Mouse (Mus musculus): ENCODE measurements at regions not wholly inside any gene's neighbourhood (a gene's known extent, or its start where the extent isn't known, plus 50 kb on each side); places are given as distances from the start of the nearest gene placed in this dataset.

DNA sequence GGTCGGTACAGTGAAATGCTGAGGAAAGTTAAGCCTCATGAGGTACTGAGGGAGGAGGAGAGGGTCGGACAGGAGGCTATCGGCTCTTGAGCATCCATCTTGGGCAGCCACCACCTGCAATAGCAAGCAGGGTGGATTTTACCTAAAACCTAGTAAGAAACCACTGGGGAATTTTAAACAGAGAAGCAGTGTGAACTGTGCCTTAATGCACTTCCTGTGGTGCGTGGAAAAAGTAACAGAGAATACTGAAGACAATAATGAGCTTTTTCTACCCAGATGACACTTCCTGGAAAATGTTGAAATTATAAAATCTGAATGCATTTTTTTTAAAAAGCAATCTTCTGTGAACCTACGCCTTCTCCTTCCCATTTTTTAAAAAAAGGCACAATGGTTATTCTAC is 67.1 kb upstream of the Sash1 start:
- Histone ChIP-seq H3K36me3 (replicated peaks; ENCODE audit: control insufficient read depth, insufficient read depth, low read depth, low read length) (no peaks in the 10 kb centered on the region), H3K27me3 (ENCODE audit: control insufficient read depth, insufficient read depth, low read length) (no peaks in the 10 kb centered on the region), H3K4me3 (ENCODE audit: low read depth, low read length) (no peak overlapping the region), H3K4me1 (ENCODE audit: control insufficient read depth, insufficient read depth, low read length) (no peaks in the 10 kb centered on the region), H3K9me3 (replicated peaks; ENCODE audit: control insufficient read depth, low read length) (no peaks in the 10 kb centered on the region), H3K27ac (replicated peaks; ENCODE audit: low read depth, low read length) (no peak overlapping the region), H3K9ac (replicated peaks; ENCODE audit: low read length) (no peak overlapping the region), H3K4me2 (ENCODE audit: low read depth, low read length) (no peak overlapping the region)
- 79% methylated on average over 5 of the region's 5 CpGs for WGBS
- DNase-seq (ENCODE audit: low spot score) (no peak), ATAC-seq (replicated peaks; ENCODE audit: insufficient number of reproducible peaks, low FRiP score, low TSS enrichment, low read depth) (no peak)

DNA sequence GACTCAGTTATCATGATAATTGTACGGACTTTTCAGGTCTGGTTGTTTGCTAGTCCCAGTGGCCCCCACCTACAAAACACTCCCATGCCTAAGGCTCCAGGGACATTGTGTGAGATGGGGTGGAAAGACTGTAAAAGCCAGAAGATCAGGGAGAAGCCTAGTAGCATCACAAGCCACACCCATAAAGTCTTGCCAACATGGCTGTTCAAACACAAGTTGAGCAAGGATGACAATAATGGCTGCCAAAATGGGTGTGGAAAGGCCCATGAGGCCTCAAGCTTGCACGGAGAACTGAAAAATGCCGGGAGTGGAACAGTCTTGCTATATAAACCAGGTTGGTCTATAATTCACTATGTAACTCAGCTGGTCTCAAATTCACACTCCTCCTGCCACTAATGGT is 66.1 kb upstream of the Sash1 start:
- H3K9ac ChIP-seq (replicated peaks; ENCODE audit: low read length), result no peak overlapping the region
- no peak for ATAC-seq (replicated peaks; ENCODE audit: insufficient number of reproducible peaks, low FRiP score, low TSS enrichment, low read depth)

DNA sequence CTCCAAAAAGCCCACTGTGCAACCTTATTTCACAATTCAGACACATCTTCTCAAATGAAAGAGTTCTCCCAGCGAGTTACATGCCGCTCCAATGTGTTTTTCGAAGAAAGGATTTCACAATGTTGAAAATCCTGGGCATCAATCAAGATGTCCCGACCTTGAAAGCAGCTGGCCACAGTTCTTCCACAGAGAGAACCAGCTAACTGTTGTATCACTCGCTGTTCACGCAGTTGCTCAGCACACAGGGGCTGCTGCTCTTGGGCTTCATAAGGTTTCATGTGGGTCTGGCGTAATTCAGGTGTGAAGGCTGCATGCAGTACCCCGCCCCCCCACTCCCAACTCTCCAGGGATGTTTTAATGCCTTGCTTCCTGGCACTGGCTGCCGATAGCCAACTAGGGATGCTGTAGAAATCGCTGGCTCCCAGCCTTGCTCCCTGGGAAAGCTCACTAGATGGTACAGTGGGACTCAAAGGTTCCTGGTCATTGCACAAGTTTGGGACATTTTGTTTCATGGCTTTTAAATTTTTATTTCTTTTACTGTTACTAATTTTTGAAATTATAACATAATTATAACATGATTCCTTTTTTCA is 65.5 kb upstream of the Sash1 start:
- no peaks in the 10 kb centered on the region for H3K27me3 ChIP-seq (ENCODE audit: control insufficient read depth, insufficient read depth, low read length)
- ATAC-seq (replicated peaks; ENCODE audit: insufficient number of reproducible peaks, low FRiP score, low TSS enrichment, low read depth), result no peak
- 79% methylated on average over 10 of the region's 10 CpGs for WGBS

More for the DNA sequence above, 66.1 kb upstream of the Sash1 start:
- no peaks in the 10 kb centered on the region for H3K27me3 ChIP-seq (ENCODE audit: control insufficient read depth, insufficient read depth, low read length)
- H3K9me3 ChIP-seq (replicated peaks; ENCODE audit: control insufficient read depth, low read length), result no peaks in the 10 kb centered on the region
- H3K27ac ChIP-seq (replicated peaks; ENCODE audit: low read depth, low read length), result no peak overlapping the region
- no peaks in the 10 kb centered on the region for H3K4me1 ChIP-seq (ENCODE audit: control insufficient read depth, insufficient read depth, low read length)
- 93% methylated on average over 3 of the region's 3 CpGs for WGBS
- no peak overlapping the region for H3K4me3 ChIP-seq (ENCODE audit: low read depth, low read length)
- DNase-seq (ENCODE audit: low spot score), result no peak
- H3K4me2 ChIP-seq (ENCODE audit: low read depth, low read length), result no peak overlapping the region
- no peaks in the 10 kb centered on the region for H3K36me3 ChIP-seq (replicated peaks; ENCODE audit: control insufficient read depth, insufficient read depth, low read depth, low read length)

DNA sequence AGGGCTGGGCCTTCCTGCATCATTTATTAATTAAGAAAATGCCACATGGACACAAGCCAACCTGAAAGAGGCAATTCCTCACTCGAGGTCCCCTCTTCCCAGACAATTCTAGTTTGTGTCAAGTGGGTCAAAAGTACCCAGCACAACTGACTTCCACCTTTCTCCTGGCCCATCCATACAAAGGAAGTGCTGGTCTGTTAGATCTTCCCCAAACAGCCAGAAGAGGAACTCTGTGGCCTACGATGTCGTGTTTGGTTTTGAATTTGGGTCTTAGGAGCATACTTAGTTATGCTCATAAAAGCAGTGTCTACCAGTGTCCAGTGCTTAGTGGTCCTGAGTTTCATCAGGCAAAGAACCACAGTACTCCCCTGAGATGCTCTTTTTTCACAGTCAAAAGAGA is 62.4 kb upstream of the Sash1 start:
- WGBS, result 78% methylated on average over 3 of the region's 3 CpGs
- no peaks in the 10 kb centered on the region for H3K27me3 ChIP-seq (ENCODE audit: control insufficient read depth, insufficient read depth, low read length)
- no peak for DNase-seq (ENCODE audit: low spot score)
- H3K9me3 ChIP-seq (replicated peaks; ENCODE audit: control insufficient read depth, low read length), result no peaks in the 10 kb centered on the region
- no peak overlapping the region for H3K4me3 ChIP-seq (ENCODE audit: low read depth, low read length)
- no peak for ATAC-seq (replicated peaks; ENCODE audit: insufficient number of reproducible peaks, low FRiP score, low TSS enrichment, low read depth)
- H3K27ac ChIP-seq (replicated peaks; ENCODE audit: low read depth, low read length), result no peak overlapping the region
- no peak overlapping the region for H3K9ac ChIP-seq (replicated peaks; ENCODE audit: low read length)
- H3K4me1 ChIP-seq (ENCODE audit: control insufficient read depth, insufficient read depth, low read length), result no peaks in the 10 kb centered on the region
- H3K36me3 ChIP-seq (replicated peaks; ENCODE audit: control insufficient read depth, insufficient read depth, low read depth, low read length), result no peaks in the 10 kb centered on the region
- no peak overlapping the region for H3K4me2 ChIP-seq (ENCODE audit: low read depth, low read length)

More for the DNA sequence above, 65.5 kb upstream of the Sash1 start:
- Histone ChIP-seq H3K4me2 (ENCODE audit: low read depth, low read length) (no peak overlapping the region), H3K27ac (replicated peaks; ENCODE audit: low read depth, low read length) (no peak overlapping the region), H3K4me1 (ENCODE audit: control insufficient read depth, insufficient read depth, low read length) (no peaks in the 10 kb centered on the region), H3K9ac (replicated peaks; ENCODE audit: low read length) (no peak overlapping the region), H3K36me3 (replicated peaks; ENCODE audit: control insufficient read depth, insufficient read depth, low read depth, low read length) (no peaks in the 10 kb centered on the region), H3K9me3 (replicated peaks; ENCODE audit: control insufficient read depth, low read length) (no peaks in the 10 kb centered on the region), H3K4me3 (ENCODE audit: low read depth, low read length) (no peak overlapping the region)
- no peak for DNase-seq (ENCODE audit: low spot score)

DNA sequence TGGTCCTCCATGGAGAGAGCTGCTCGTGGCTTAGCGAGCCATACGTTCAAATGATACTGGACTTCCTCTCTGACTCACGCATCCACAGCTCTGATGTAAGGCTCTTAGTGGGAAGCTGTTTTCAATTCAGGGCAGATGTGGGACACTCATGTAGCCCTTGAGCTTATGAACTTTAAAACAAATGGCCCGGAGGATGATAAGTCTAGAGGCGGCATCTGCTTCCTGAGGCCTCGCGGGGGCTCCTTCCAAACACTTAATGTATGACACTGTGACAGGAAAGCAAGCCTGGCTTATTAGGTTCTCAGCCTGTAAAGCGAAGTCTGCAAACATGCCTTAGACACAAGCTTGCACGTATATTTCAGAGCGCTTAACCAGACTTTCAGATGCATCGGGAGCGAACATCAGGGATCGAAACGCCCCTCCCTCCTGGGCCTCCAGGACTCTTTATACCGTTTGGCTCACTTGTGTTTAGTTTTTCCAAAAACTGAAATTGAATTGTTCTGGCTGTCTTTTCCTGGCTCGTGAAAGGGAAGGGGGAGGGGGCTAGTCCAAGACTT is 59.4 kb upstream of the Sash1 start:
- Histone ChIP-seq H3K27me3 (ENCODE audit: control insufficient read depth, insufficient read depth, low read length) (no peaks in the 10 kb centered on the region), H3K9me3 (replicated peaks; ENCODE audit: control insufficient read depth, low read length) (no peaks in the 10 kb centered on the region), H3K9ac (replicated peaks; ENCODE audit: low read length) (no peak overlapping the region), H3K4me1 (ENCODE audit: control insufficient read depth, insufficient read depth, low read length) (no peaks in the 10 kb centered on the region), H3K4me2 (ENCODE audit: low read depth, low read length) (no peak overlapping the region), H3K36me3 (replicated peaks; ENCODE audit: control insufficient read depth, insufficient read depth, low read depth, low read length) (no peaks in the 10 kb centered on the region), H3K27ac (replicated peaks; ENCODE audit: low read depth, low read length) (no peak overlapping the region), H3K4me3 (ENCODE audit: low read depth, low read length) (no peak overlapping the region)
- ATAC-seq (replicated peaks; ENCODE audit: insufficient number of reproducible peaks, low FRiP score, low TSS enrichment, low read depth) (no peak; the same call in 1 of the 2 replicates), DNase-seq (ENCODE audit: low spot score) (peak; percentile 74)
- WGBS, result 44% methylated on average over 17 of the region's 17 CpGs

DNA sequence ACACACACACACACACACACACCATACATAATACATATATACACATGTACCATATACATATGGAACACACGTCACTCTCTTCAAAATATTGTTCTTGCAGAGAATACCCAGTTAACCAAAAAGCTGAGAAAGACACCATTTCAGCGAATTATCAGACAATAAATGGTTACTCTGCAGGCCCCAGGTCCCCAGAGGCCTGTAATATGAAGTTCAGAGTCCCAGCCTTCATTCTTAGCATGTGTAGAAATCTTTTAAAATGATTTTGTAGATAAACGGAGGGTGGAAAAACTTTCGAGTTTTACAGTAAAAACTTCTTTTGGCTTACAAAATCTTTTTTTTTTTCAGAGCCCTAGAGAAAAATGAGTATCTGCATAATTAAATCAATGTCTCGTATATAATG is 58.7 kb upstream of the Sash1 start:
- DNase-seq (ENCODE audit: low spot score) (peak; percentile 12), ATAC-seq (replicated peaks; ENCODE audit: insufficient number of reproducible peaks, low FRiP score, low TSS enrichment, low read depth) (no peak)
- Histone ChIP-seq H3K9ac (replicated peaks; ENCODE audit: low read length) (no peak overlapping the region), H3K4me1 (ENCODE audit: control insufficient read depth, insufficient read depth, low read length) (no peaks in the 10 kb centered on the region), H3K36me3 (replicated peaks; ENCODE audit: control insufficient read depth, insufficient read depth, low read depth, low read length) (no peaks in the 10 kb centered on the region), H3K27me3 (ENCODE audit: control insufficient read depth, insufficient read depth, low read length) (no peaks in the 10 kb centered on the region), H3K4me2 (ENCODE audit: low read depth, low read length) (no peak overlapping the region), H3K4me3 (ENCODE audit: low read depth, low read length) (no peak overlapping the region), H3K9me3 (replicated peaks; ENCODE audit: control insufficient read depth, low read length) (no peaks in the 10 kb centered on the region), H3K27ac (replicated peaks; ENCODE audit: low read depth, low read length) (no peak overlapping the region)
- 68% methylated on average over 5 of the region's 5 CpGs for WGBS

DNA sequence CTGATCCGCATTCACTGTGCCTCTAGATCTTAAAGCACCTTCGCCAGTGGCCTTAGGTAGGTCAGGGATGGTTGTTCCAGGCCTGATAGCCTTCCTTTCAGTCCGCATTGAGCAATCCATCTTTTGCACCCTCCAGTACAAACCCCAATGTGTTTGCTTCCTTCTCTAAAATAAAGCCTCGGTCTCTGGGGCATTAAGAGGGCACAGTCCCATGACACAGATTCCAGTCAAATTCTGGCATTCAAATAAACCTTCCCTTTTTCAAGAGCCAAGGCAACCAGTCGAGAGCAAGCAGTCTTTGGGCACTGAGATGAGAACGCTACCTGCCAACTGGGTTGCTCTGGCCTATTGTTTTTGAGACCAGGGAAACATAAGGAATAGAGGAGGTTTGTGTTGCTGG is 57.8 kb upstream of the Sash1 start:
- 89% methylated on average over 6 of the region's 6 CpGs for WGBS
- H3K4me3 ChIP-seq (ENCODE audit: low read depth, low read length), result no peak overlapping the region
- ATAC-seq (replicated peaks; ENCODE audit: insufficient number of reproducible peaks, low FRiP score, low TSS enrichment, low read depth), result no peak

DNA sequence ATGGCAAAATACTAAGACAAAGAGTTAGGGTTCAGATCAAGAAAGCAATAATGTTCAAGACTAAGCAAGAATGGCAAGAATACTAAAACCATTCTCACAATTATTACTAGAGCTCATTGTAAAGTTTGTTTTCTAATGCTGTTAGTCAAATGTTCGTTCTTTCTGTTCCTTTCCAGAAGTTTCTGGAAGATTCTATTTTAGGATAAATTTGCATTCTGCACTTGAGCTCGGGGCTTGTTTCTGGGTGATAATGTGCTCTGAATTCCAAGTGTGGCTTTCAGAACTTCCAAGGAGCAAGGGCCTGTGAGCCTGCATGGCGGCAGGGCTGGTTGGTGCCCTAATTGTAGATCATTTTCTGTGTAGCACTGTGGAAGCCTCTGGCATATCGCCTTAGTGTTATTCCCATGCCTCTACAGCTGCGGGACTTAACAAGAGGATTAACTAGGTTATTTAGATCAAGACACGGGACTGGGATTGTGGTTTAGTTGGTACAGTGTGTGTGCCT is 57.1 kb upstream of the Sash1 start:
- H3K36me3 ChIP-seq (replicated peaks; ENCODE audit: control insufficient read depth, insufficient read depth, low read depth, low read length), result no peaks in the 10 kb centered on the region
- no peak for ATAC-seq (replicated peaks; ENCODE audit: insufficient number of reproducible peaks, low FRiP score, low TSS enrichment, low read depth)
- H3K27me3 ChIP-seq (ENCODE audit: control insufficient read depth, insufficient read depth, low read length), result no peaks in the 10 kb centered on the region
- no peaks in the 10 kb centered on the region for H3K9me3 ChIP-seq (replicated peaks; ENCODE audit: control insufficient read depth, low read length)
- DNase-seq (ENCODE audit: low spot score), result no peak
- no peak overlapping the region for H3K9ac ChIP-seq (replicated peaks; ENCODE audit: low read length)
- H3K4me3 ChIP-seq (ENCODE audit: low read depth, low read length), result no peak overlapping the region
- WGBS, result 89% methylated on average over 6 of the region's 6 CpGs
- H3K27ac ChIP-seq (replicated peaks; ENCODE audit: low read depth, low read length), result no peak overlapping the region
- no peaks in the 10 kb centered on the region for H3K4me1 ChIP-seq (ENCODE audit: control insufficient read depth, insufficient read depth, low read length)
- H3K4me2 ChIP-seq (ENCODE audit: low read depth, low read length), result no peak overlapping the region

More for the DNA sequence above, 57.8 kb upstream of the Sash1 start:
- Histone ChIP-seq H3K4me1 (ENCODE audit: control insufficient read depth, insufficient read depth, low read length) (no peaks in the 10 kb centered on the region), H3K27me3 (ENCODE audit: control insufficient read depth, insufficient read depth, low read length) (no peaks in the 10 kb centered on the region), H3K27ac (replicated peaks; ENCODE audit: low read depth, low read length) (no peak overlapping the region), H3K4me2 (ENCODE audit: low read depth, low read length) (no peak overlapping the region), H3K9ac (replicated peaks; ENCODE audit: low read length) (no peak overlapping the region), H3K9me3 (replicated peaks; ENCODE audit: control insufficient read depth, low read length) (no peaks in the 10 kb centered on the region), H3K36me3 (replicated peaks; ENCODE audit: control insufficient read depth, insufficient read depth, low read depth, low read length) (no peaks in the 10 kb centered on the region)
- no peak for DNase-seq (ENCODE audit: low spot score)

All from embryonic facial prominence, embryonic 11.5 days (tissue).